Mouse (Mus musculus): ENCODE data around the gene Dnttip2.
"Not testable (repeated sequence)": the region's sequence is repeated elsewhere in the genome, so short reads cannot be mapped to it uniquely, and the experiment has no call there.

Dnttip2 gene

GRCm38 (mm10) chr3:122274241-122275024 lies at the start of gene Dnttip2:
Dnttip2 (plus strand) TSS chr3:122274388.
- DNase-seq, result peak; percentile 87

GRCm38 (mm10) chr3:122226972-122227371 lies 47.2 kb upstream of the Dnttip2 start:
- not testable (repeated sequence) for DNase-seq

DNA sequence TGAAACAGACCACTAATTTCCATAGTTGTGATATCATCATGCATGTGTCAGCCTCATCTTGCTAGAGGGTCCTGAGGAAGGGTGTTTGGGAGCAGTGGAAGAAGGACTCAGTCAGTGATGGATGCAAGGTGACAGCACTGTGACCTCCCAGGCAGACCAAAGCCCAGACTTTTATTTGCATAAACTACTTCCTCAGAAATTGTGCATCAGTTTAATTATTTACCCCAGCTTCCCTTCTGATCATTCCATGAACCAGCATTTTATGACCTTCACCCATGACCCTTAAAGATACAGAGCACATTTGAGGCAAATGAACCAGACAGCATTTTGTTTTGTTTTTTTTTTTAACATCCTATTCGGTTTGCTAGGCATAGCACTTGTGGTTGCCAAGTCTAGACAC lies 38.4 kb upstream of the Dnttip2 start:
- no peak for DNase-seq

GRCm38 (mm10) chr3:122242876-122243275 lies 31.3 kb upstream of the Dnttip2 start:
- no peak for DNase-seq

DNA sequence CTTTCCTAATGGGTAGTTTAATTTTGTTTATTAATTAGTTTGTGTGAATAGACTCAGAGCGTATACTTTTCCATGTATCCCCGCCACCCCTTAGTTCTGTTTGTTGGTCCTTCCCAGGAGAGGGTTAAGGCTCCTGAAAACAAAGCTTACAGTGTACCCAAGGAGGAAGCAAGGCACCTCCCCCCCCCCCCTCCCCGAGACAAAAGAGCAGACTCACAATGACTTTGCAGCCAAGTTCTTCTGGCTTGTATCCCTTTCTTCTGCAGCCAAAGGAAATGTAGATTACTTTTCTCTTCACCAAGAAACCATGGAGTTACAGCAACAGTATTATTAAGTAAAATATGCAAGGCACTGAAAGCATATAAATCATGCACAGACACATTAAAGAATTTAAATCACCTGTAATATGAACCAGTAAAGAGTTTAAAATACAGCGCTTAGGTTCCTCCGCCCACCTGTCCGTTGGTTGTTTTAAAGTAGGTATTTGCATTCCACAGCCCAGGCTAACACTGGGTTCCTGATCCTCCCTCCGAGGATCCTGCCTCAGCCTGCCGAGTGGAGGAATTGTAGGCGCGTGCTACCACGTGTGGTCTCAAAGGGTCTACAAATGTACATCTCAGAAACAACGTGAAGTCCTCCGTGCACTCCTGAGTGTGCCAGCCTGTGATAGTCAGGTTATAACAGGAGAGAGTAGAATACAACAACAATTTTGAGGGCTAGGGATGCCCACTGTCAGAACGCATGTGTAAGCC lies 30.6 kb upstream of the Dnttip2 start:
- DNase-seq, result no peak

- DNase-seq, result no peak
Observed at GRCm38 (mm10) chr3:122244759-122245158, 29.4 kb upstream of the Dnttip2 start.

DNA sequence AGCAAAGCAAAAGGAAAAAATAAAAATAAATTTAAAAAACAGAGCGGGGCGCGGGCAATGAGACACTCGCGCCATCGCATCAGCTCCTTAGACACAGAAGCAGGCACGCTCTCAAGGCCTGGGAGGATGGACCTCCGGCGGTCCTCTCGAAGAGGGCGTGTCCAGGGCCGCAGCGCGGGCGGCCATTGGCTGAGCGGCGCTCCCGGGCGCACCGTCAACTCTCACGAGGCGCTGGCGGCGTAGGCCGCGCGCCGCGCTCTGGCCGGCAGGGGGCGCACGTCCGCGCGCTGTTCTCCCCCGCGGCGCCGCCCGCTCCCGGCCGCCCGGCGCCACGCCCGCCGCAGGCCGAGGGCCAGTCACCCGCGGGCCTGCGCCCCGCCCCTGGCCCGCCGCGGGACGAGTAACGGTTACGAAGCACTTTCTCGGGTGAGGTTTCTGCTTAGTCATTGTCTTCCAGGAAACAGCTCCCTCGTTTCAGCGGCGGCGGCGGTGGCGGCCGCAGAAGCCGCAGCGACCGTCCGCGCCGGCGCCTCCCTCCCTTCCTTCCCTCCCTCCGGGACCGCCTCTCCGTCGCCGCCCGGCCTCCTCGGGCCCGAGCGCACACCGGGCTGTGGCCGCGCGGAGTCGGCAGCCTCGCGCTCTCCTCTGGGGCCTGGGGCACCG lies 28.8 kb upstream of the Dnttip2 start, which contains the start of gene Gclm:
TSS of gene Gclm (plus strand) at position 343 of the 663 bp plus-strand sequence.
- peak; percentile 92 to 95 for DNase-seq

DNA sequence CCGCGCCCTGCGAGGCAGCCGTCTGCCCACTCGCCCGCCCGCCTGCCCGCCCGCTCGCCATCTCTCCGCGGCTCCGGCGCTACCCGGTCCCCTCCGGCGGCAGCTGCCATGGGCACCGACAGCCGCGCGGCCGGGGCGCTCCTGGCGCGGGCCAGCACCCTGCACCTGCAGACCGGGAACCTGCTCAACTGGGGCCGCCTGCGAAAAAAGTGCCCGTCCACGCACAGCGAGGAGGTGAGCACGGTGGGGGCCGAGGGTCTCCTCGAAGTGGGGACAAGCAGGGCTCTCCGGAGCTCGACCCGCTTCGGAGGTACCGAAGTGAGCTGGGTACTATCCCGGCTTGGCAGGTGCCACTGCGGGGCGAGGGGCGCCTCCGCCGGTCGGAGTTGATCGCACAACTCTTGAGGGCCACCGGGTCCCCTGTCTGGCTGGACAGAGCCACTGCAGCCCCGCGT lies 28.3 kb upstream of the Dnttip2 start:
- peak; percentile 53 to 64 for DNase-seq

DNA sequence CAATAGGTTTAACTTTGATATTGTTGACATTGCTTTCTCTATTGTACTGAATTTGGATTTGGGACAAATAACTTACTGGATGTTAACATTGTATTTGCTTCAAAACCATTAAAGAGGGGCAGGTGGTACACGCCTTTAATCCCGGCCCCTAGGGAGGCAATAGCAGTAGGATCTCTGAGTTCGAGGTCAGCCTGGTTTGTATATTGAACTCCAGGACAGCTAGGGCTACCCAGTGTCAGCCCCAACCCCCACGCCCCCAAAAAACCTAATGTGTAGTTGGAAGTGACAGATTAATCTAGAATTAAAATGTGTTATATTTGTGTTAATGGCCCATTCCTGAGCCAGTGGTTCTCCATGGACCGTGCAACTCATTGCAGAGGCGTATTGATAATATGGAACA lies 27.8 kb upstream of the Dnttip2 start:
- DNase-seq, result peak in 1 of 2 experiments; percentile 8

DNA sequence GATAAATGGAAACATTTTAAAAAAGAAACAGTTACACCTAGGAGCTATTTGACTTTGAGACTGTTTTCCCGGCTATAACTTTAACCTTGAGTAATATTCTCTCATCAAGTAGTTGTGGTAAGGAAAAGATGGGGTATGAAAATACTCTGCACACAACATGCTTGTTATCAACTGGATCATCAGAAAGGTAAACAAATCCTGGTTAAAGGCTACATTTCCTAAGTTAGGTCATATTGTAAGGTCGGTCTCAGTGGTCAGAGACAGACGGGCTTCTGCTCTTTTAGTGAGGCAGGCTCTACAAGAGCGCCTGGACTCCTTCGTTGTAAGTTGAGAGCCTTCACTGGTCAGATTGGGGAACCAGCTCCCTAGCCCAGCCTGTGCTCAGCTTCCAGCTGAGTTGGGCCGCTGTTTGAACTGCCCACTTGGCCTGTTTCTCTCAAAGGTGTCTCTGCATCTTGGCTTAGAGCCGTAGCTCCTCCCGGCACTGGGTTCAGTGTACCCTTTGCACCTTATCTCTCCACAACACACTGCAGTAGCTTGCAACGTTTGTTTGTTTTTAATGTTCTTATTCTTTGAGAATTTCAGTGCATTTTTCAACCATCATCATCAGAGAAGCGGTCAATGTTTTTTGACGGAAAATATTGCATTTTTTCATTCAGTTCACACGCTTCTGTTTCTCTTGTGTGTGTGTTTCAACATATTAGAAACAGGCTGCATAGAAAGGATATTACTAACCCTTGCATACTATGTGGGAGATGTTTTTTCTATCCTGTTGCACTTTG lies 27.0 kb upstream of the Dnttip2 start:
- DNase-seq, result no peak

DNA sequence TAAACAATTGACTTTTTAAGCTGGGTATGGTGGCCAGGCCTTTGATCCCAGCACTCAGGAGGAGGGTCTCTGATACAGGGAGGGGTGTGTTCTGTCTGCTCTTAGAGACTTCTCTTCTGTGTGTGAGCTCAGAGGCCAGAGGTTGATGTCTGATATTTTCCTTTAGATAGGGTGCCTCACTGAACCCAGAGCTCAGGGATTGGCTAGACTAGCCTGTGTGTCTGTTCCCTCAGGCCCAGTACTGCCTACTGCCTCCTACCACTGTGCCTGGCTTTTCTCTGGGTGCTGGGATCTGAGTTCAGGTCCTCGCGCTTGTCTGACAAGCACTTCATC lies 26.5 kb upstream of the Dnttip2 start:
- no peak for DNase-seq

GRCm38 (mm10) chr3:122252466-122253253 lies 21.5 kb upstream of the Dnttip2 start:
- no peak for DNase-seq

DNA sequence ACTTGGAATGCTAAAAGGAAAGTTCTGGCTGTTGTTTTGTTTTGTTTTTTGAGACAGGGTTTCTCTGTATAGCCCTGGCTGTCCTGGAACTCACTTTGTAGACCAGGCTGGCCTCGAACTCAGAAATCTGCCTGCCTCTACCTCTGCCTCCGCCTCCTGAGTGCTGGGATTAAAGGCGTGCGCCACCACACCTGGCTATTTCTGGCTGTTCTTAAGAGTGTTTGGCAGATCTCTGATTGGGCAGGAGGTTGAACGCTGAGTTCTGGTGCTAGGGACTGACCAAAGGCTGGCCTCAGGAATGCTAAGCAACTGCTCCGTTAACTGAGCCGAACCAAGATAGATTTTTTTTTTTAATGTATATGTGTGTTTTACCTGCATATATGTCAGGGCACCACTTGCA lies 20.1 kb upstream of the Dnttip2 start:
- not testable (repeated sequence) for DNase-seq

DNA sequence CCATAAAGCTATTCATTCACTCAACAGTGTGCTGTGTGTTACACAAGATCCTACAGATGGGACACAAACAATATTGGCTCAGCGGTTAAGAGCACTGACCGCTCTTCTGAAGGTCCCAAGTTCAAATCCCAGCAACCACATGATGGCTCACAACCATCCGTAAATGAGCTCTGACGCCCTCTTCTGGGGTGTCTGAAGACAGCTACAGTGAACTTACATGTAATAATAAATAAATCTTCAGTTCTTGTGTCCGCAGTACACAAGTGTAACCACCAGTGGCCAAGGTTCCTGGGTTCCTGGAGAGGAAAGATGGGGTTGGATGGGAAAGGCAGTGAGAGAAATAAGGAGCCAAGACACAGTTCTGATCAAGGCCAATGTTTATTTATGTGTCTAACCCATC lies 4.2 kb upstream of the Dnttip2 start:
- DNase-seq, result peak; percentile 27 to 33

- DNase-seq, result not testable (repeated sequence)
Observed at GRCm38 (mm10) chr3:122272565-122272964, 1.6 kb upstream of the Dnttip2 start.

DNA sequence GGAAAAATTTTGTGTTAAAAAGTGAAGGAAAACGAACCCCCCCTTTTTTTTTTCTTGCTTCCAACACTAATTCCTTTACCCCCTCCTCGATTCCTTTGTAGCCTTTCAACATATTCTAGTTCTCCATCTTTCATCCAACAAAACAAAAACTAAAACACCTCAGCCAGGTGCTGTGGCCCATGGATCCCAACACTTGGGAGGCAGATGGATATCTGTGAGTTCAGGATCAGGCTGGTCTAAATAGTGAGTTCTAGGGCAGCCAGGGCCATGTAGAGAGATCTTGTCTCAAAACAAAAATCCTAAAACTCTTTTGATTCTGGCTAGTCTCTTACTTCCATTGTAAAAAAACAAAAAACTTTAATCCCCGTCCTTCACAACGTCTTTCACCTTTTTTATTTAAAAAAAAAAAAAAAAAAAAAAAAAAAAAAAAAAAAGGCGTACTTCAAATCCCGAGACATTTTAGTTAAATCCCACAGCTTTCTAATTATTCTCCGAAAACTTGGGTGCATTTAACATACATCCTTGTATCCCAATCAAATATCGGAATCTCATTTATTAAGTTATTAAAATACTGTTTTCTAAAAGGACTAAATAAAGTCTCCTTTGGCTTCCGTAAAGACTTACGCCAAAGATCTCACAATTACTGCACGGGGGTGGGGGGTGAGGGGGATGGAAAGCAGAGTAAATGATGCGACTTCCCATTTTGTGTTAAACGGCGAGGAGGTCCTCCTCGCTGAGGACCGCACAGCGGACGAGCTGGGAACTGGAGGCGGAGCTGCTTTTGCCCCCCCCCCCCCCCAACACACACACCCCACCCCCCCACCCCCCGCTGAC lies 564 bp upstream of the Dnttip2 start:
- peak in 1 of 2 experiments; percentile 21 for DNase-seq

DNA sequence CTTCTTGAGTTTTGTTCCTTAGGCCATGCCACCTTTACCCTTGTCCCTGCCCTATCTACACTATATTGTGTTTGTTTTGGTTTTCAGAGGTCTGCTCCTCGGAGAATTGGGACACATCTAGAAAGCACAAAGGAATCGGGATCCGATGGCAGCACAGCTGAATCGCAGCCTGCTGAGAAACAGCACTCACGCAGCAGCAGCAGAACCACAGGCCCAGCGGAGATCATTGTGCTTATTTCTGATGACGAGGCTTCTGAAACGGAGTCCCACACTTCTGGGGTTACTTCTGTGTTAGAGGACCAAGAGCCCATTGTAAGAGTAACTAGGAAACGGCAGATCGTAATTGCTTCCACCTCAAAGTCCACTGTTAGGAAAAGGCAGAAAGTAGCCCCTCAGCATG lies 923 bp downstream of the Dnttip2 start:
- DNase-seq, result no peak

DNA sequence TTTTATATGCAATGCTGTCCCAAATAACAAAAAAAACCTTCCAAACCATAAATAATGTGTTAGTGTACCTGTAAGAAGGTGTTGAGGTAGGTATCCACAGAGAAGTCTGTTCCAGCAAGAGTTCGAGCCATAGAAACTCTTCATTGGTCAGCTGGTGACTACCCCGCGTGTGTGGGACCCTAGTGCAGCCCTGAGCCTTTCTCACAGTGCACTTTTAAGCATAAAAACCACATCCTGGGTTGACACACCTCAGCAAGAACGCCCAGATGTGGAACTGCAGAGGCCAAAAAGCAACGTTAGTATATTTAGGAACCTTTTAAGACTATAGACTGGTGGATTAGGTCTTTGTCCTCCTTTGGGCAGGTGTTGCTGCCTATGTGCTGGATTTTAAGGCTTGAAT lies 13.0 kb downstream of the Dnttip2 start:
- no peak for DNase-seq

DNA sequence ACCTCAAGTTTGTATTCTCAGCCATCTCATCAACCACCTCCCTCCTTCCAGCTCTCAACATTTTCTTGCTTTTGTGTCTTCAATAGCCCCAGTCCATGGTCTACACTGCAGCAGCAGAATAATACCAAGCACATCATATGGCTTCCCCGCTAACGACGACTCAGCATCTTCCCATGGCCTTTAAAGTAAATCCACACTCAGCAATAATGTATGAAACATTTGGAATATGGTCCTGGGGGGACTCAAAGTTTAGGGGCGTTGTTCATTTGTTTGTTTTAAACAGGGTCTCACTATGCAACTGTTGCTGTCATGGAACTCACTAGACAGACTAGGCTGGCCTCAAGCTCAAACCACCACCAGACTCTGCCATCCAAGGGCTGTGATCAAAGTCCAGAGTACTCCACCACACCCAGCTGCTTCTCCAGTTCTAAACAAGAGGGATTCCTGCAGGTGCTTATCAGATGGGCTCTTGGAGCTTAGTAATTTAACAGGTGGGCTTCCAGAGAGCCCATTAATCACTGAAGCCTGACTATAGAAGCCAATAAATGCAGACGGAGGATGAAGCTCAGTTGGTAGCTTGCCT lies 14.5 kb downstream of the Dnttip2 start:
- no peak for DNase-seq

GRCm38 (mm10) chr3:122289344-122289743 lies 15.2 kb downstream of the Dnttip2 start:
- DNase-seq, result not testable (repeated sequence)

- no peak for DNase-seq
Observed at GRCm38 (mm10) chr3:122290696-122291095, 16.5 kb downstream of the Dnttip2 start.

Data from B cell, adult 2 months (primary cell).